Mouse (Mus musculus): ENCODE results near the gene Yrdc. TPM values are rescaled to one million over a fixed set of nuclear protein-coding genes. Genes with fewer than 3 reads are reported as not detected.

Yrdc gene
- total RNA-seq, 1 experiment from 2014 or later, result 37.7 TPM

- peak; percentile 36 to 53; a peak in 1 of 4 replicates for ATAC-seq (replicated peaks in 1 of 2; ENCODE audit: insufficient read depth in 1 of 2, low FRiP score in 2 of 2, low TSS enrichment in 1 of 2, low read depth in 1 of 2, poor library complexity in 2 of 2, severe bottlenecking in 2 of 2)
Observed at GRCm38 (mm10) chr4:124894508-124895428, 44.3 kb downstream of the Yrdc start.

- no peak for ATAC-seq (replicated peaks in 1 of 2; ENCODE audit: insufficient read depth in 1 of 2, low FRiP score in 2 of 2, low TSS enrichment in 1 of 2, low read depth in 1 of 2, poor library complexity in 2 of 2, severe bottlenecking in 2 of 2)
Observed at GRCm38 (mm10) chr4:124898428-124898827, 47.9 kb downstream of the Yrdc start.

- ATAC-seq (replicated peaks in 1 of 2; ENCODE audit: insufficient read depth in 1 of 2, low FRiP score in 2 of 2, low TSS enrichment in 1 of 2, low read depth in 1 of 2, poor library complexity in 2 of 2, severe bottlenecking in 2 of 2), result no peak
Observed at GRCm38 (mm10) chr4:124899906-124900305, 49.4 kb downstream of the Yrdc start.

Other genes with a start within 250 kb of the Yrdc start
- gene 3100002H09Rik, start 239.9 kb upstream of the Yrdc start, total RNA-seq (2017), result not detected in 2 replicates
- gene Pou3f1, start 193.9 kb upstream of the Yrdc start, total RNA-seq (2017), result not detected in 2 replicates
- 77.8 and 93.4 TPM in 2 replicates for gene Utp11, start 157.1 kb upstream of the Yrdc start, total RNA-seq (2017)
- gene Fhl3, start 150.0 kb upstream of the Yrdc start, total RNA-seq (2017), result 9.7 and 15.5 TPM in 2 replicates
- 118 and 153 TPM in 2 replicates for gene Sf3a3, start 135.9 kb upstream of the Yrdc start, total RNA-seq (2017)
- gene Inpp5b, start 108.8 kb upstream of the Yrdc start, total RNA-seq (2017), result 33.5 and 42.3 TPM in 2 replicates
- 24.5 and 35.9 TPM in 2 replicates for gene Mtf1, start 48.6 kb upstream of the Yrdc start, total RNA-seq (2017)
- gene 1110065P20Rik, start 517 bp downstream of the Yrdc start, total RNA-seq (2017), result 6.4 and 7.6 TPM in 2 replicates
- gene Maneal, start 11.5 kb downstream of the Yrdc start, total RNA-seq (2017), result not detected in 2 replicates
- gene Epha10, start 30.2 kb downstream of the Yrdc start, total RNA-seq (2017), result not detected in 2 replicates
- gene 9930104L06Rik, start 86.4 kb downstream of the Yrdc start, total RNA-seq (2017), result 14.3 and 15.4 TPM in 2 replicates
- 69.7 and 89.3 TPM in 2 replicates for gene Cdca8, start 88.6 kb downstream of the Yrdc start, total RNA-seq (2017)
- 2.3 TPM in 1 of 2 replicates, not detected in the other for gene Rspo1, start 135.8 kb downstream of the Yrdc start, total RNA-seq (2017)
- gene Gnl2, start 165.9 kb downstream of the Yrdc start, total RNA-seq (2017), result 161 and 225 TPM in 2 replicates
- gene Dnali1, start 215.0 kb downstream of the Yrdc start, total RNA-seq (2017), result not detected in 2 replicates
- 26.7 and 36.9 TPM in 2 replicates for gene Snip1, start 216.0 kb downstream of the Yrdc start, total RNA-seq (2017)
- gene Meaf6, start 234.5 kb downstream of the Yrdc start, total RNA-seq (2017), result 44.0 and 68.0 TPM in 2 replicates